Mouse (Mus musculus) adrenal gland, postnatal 0 days (tissue): ENCODE results near the gene Gramd4. TPM values are rescaled to one million over a fixed set of nuclear protein-coding genes. Genes with fewer than 3 reads are reported as not detected.

Experiments used
- polyA plus RNA-seq: library from polyadenylated mRNA; unstranded; fragments of >200 nt; fragmentation: Nextera tagmentation; extraction: Ambion mirVana; gene quantifications from 2 replicates; pipeline ENCODE4 v1.2.1, GENCODE M21; 2015

Gene Gramd4
- 10.5 and 12.2 TPM in 2 replicates for polyA plus RNA-seq

GRCm38 (mm10) chr15:86057413-86057812 is at the start of gene Gramd4:
Gene Gramd4 (plus strand): TSS chr15:86057695.

DNA sequence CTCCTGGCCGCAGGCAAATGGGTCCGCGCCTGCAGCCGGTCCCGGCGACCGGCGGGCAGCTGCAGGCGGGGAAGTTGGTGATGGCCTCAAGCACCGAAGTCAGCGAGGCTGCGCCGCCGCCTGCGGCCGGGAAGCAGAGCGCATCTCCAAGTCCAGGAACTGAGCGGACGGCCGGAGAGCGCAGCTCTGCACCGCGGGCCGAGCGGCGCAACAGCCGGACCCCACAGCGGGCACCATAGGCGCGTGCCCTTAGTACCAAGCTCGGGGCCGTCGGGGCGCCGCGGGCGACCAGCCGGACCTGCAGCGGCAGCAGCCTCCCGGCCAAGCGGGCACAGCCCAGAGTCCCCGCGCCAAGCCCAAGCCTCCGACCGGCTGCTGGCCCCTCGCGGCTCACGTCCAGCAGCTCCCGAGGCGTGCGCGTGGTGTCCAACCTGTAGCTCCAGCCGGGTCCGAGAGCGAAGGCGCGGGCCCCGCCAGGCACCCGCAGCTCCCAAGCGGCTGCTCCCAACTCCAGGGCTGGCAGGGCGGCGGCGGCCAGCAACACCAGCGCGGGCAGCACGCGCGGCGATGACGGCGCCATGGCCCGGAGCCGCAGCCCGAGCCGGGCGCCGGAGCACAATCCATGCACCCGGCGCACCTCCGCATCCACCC is 24.2 kb upstream of the Gramd4 start, which contains the start of gene Celsr1:
Gene Celsr1, minus strand, starts transcription at position 587 of the 651 bp plus-strand sequence.

DNA sequence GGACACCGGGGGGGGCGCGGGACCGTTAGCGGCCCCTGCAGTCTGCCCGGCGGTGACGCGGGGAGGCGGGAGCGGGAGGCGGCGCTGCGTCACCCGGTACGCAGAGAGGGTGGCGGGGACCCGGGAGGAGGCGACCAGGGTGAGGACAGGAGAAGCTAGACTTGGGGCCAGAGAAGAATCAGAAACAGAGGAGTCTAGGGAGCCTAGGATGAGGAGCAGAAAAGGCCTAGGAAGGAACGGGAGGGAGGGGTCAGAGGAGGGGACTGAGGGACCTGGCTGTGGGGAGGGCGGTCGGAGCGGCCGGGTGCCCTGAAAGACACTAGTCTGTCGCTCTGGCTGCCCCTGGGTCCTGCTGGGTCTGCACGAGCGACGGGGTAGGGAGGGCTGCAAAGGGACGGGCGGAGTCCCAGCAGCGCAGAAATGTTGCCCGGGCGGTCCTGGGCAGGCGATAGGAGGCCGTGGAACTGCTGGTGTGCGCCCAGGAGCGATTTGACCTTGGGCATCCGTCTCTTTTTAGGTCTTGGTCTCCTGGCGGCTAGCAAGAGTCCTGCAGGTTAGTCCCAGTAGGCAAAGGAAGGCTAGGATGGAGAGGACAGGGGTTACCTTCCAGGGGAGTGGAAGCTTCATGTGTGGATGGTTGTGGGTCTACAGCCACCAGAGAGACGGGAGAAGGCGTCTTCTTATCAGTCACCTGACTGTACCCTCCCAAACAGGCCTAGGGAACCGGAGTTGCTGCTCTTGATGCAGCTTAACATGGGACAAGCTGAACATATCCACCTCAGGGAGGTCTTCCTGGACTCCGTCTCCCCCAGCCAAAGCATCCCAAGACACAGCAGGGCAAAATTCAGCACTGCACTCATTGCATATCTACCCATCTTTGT is 128.4 kb downstream of the Gramd4 start, which contains the start of gene Cerk:
Gene Cerk, minus strand, starts transcription at position 453 of the 881 bp plus-strand sequence.

Other genes starting within 250 kb of the Gramd4 start
- 47.7 and 58.1 TPM in 2 replicates for gene Cdpf1, start 246.0 kb upstream of the Gramd4 start, polyA plus RNA-seq
- gene Pkdrej, start 236.0 kb upstream of the Gramd4 start, polyA plus RNA-seq, result 0.05 and 0.07 TPM in 2 replicates
- gene Ttc38, start 225.4 kb upstream of the Gramd4 start, polyA plus RNA-seq, result 6.8 and 10.6 TPM in 2 replicates
- 4.7 and 5.7 TPM in 2 replicates for gene Gtse1, start 197.9 kb upstream of the Gramd4 start, polyA plus RNA-seq
- gene Trmu, start 178.4 kb upstream of the Gramd4 start, polyA plus RNA-seq, result 18.0 and 30.0 TPM in 2 replicates
- gene Celsr1, start 23.9 kb upstream of the Gramd4 start, polyA plus RNA-seq, result 0.44 and 0.51 TPM in 2 replicates
- 7.8 and 12.0 TPM in 2 replicates for gene Cerk, start 128.4 kb downstream of the Gramd4 start, polyA plus RNA-seq
- 11.9 and 16.6 TPM in 2 replicates for gene Tbc1d22a, start 156.8 kb downstream of the Gramd4 start, polyA plus RNA-seq